Mouse (Mus musculus) left cerebral cortex, postnatal 25 days (tissue): Measurements from ENCODE around the gene Stn1. TPM values are rescaled to one million over a fixed set of nuclear protein-coding genes. Genes with fewer than 3 reads are reported as not detected.

Source experiments
- DNase-seq, 2 experiments: peaks; one replicate each; pipeline ENCODE4 v3.0.0; 2022; ENCODE audit warnings: low spot score in 2 of 2, mixed read lengths in 1 of 2
- intact Hi-C: fragments of 180-260 bp; cut with DNase I; formaldehyde crosslinking; loops from one replicate; pipeline ENCODE4 v1.15.1; 2025
- total RNA-seq, 2 experiments: library from RNA; stranded (reverse); gene quantifications; 2 replicates each; pipeline ENCODE4 v1.2.3; 2021

Gene Stn1
- total RNA-seq, 2 experiments from 2014 or later = 29.4 to 31.9 TPM

GRCm38 (mm10) chr19:47489233-47489632, 48.1 kb downstream of the Stn1 start:
- DNase-seq = no peak
- intact Hi-C loops = loop anchor here (5.0 kb wide), 1 partner anchor 132 kb away; no protein-coding TSS in a partner anchor

GRCm38 (mm10) chr19:47488250-47488649, 49.1 kb downstream of the Stn1 start:
- intact Hi-C loops = loop anchor here (5.0 kb wide), 1 partner anchor 131 kb away; no protein-coding TSS in a partner anchor

GRCm38 (mm10) chr19:47487572-47487971, 49.7 kb downstream of the Stn1 start:
- intact Hi-C loops = loop anchor here (5.0 kb wide), 1 partner anchor 130 kb away; no protein-coding TSS in a partner anchor

More at GRCm38 (mm10) chr19:47488250-47488649, 49.1 kb downstream of the Stn1 start:
- no peak for DNase-seq

GRCm38 (mm10) chr19:47485997-47486566, 51.2 kb downstream of the Stn1 start:
- intact Hi-C loops = loop anchor here (5.0 kb wide), 1 partner anchor 129 kb away; no protein-coding TSS in a partner anchor
- no peak for DNase-seq

More at GRCm38 (mm10) chr19:47487572-47487971, 49.7 kb downstream of the Stn1 start:
- DNase-seq = no peak

GRCm38 (mm10) chr19:47484110-47484509, 53.2 kb downstream of the Stn1 start:
- intact Hi-C loops = no loop called here
- peak; percentile 64 to 76 for DNase-seq

- no peak for DNase-seq
- intact Hi-C loops = no loop called here
Measured at GRCm38 (mm10) chr19:47483346-47483745, 54.0 kb downstream of the Stn1 start.

GRCm38 (mm10) chr19:47473453-47473852, 63.9 kb downstream of the Stn1 start:
- intact Hi-C loops = no loop called here
- DNase-seq = no peak

GRCm38 (mm10) chr19:47472881-47473400, 64.4 kb downstream of the Stn1 start:
- no peak for DNase-seq
- intact Hi-C loops = no loop called here

- DNase-seq = no peak
- intact Hi-C loops = no loop called here
Measured at GRCm38 (mm10) chr19:47471808-47472207, 65.5 kb downstream of the Stn1 start.

- DNase-seq = no peak
- intact Hi-C loops = no loop called here
Measured at GRCm38 (mm10) chr19:47468750-47469149, 68.6 kb downstream of the Stn1 start.

GRCm38 (mm10) chr19:47466775-47467174, 70.5 kb downstream of the Stn1 start:
- DNase-seq = no peak
- intact Hi-C loops = no loop called here

GRCm38 (mm10) chr19:47465467-47465866, 71.8 kb downstream of the Stn1 start:
- DNase-seq = no peak
- intact Hi-C loops = loop anchor here (2.0 kb wide), 1 partner anchor 109 kb away; no protein-coding TSS in a partner anchor

GRCm38 (mm10) chr19:47464304-47465241, 72.7 kb downstream of the Stn1 start, which contains the start of gene Sh3pxd2a:
Gene Sh3pxd2a, minus strand, starts transcription at chr19:47464401.
- intact Hi-C loops = loop anchor here (1.0 to 2.0 kb wide), 2 partner anchors 81 to 108 kb away; no protein-coding TSS in a partner anchor
- DNase-seq = peak in 1 of 2 experiments; percentile 28

GRCm38 (mm10) chr19:47463636-47464303, 73.5 kb downstream of the Stn1 start:
- DNase-seq = peak; percentile 60 to 67
- intact Hi-C loops = loop anchor here (1.0 to 2.0 kb wide), 2 partner anchors 80 to 107 kb away; no protein-coding TSS in a partner anchor

- intact Hi-C loops = no loop called here
- no peak for DNase-seq
Measured at GRCm38 (mm10) chr19:47463206-47463605, 74.1 kb downstream of the Stn1 start.

GRCm38 (mm10) chr19:47462725-47463124, 74.6 kb downstream of the Stn1 start:
- intact Hi-C loops = no loop called here

GRCm38 (mm10) chr19:47461838-47462237, 75.5 kb downstream of the Stn1 start:
- DNase-seq = no peak
- intact Hi-C loops = no loop called here

More at GRCm38 (mm10) chr19:47462725-47463124, 74.6 kb downstream of the Stn1 start:
- no peak for DNase-seq

- intact Hi-C loops = no loop called here
- no peak for DNase-seq
Measured at GRCm38 (mm10) chr19:47461386-47461785, 75.9 kb downstream of the Stn1 start.
